Mouse (Mus musculus): ENCODE data around the gene Tbc1d10a. TPM values are rescaled to one million over a fixed set of nuclear protein-coding genes. Genes with fewer than 3 reads are reported as not detected.
"Not testable (repeated sequence)": the region's sequence is repeated elsewhere in the genome, so short reads cannot be mapped to it uniquely, and the experiment has no call there.

Gene Tbc1d10a
- polyA plus RNA-seq, 1 experiment from 2014 or later: 30.2 TPM

GRCm38 (mm10) chr11:4158676-4159075 lies 27.9 kb upstream of the Tbc1d10a start:
- H3K27me3 ChIP-seq: no peaks in the 10 kb centered on the region
- H3K4me1 ChIP-seq: peaks cover 38% of the 10 kb centered on the region
- no peak overlapping the region for H3K4me3 ChIP-seq
- no peaks in the 10 kb centered on the region for H3K9me3 ChIP-seq
- H3K27ac ChIP-seq (replicated peaks): no peak overlapping the region
- ATAC-seq (replicated peaks): no peak
- H3K36me3 ChIP-seq: peaks cover 21% of the 10 kb centered on the region
- 89% methylated on average over 3 of the region's 3 CpGs for WGBS
- no peak overlapping the region for H3K9ac ChIP-seq (replicated peaks)
- H3K4me2 ChIP-seq (replicated peaks): no peak overlapping the region

DNA sequence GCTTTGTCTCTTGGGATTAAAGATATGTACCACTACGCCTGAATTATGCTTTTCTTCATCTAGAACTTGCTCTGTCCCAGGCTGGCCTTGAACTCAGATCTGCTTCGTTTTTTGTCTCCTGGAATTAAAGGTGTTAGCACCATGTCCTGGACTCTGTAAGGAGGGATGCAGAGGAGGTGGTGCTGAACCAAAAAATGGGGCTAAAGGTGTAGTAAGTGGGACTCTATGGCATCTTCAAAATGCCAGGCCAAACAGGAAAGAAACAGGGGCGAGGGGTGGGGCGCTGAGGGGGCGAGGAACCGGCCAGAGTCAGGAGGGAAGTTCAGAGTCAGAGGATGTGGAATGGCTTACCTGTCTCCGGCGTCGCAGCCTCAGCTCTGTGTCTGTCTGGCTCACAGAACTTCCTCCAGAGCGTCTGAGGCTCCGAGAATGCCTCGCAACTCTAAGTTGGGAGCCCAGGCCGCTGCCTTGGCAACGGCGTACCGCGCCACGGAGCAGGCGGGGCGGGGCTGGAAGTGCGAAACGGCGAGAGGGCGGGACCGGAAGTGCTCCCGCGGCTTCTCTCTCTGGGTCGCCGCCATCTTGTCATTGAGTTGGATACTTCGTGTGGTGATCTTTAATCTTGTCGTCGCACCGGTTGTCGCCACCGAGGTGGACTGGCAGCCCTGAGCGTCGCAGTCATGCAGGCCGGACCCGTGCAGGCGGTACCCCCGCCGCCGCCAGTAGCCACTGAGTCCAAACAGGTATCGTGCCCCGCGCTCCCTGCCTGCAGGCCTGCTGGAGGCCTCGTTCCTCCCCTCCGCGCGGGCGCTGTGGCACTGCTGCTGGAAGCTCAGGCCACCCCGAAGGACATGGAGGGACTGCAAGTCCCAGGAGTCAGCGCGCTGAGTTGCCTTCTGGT lies 26.5 kb upstream of the Tbc1d10a start, which contains the start of the genes Ccdc157 and Sf3a1:
Gene Ccdc157 (minus strand): TSS at position 486 of the 901 bp plus-strand sequence.
Gene Sf3a1 (plus strand): TSS at position 543 of the 901 bp plus-strand sequence.
- 2% methylated on average over 54 of the region's 54 CpGs for whole genome bisulfite sequencing
- Histone ChIP-seq H3K27me3 (no peaks in the 10 kb centered on the region), H3K9me3 (no peaks in the 10 kb centered on the region), H3K4me3 (peak within 1 kb of the TSS; percentile 56), H3K27ac (replicated peaks) (peak within 1 kb of the TSS; percentile 85), H3K4me2 (replicated peaks) (peak within 1 kb of the TSS; percentile 91), H3K4me1 (peaks cover 46% of the 10 kb centered on the region), H3K36me3 (peaks cover 34% of the 10 kb centered on the region), H3K9ac (replicated peaks) (peak within 1 kb of the TSS; percentile 60)
- ATAC-seq (replicated peaks): peak; percentile 98

DNA sequence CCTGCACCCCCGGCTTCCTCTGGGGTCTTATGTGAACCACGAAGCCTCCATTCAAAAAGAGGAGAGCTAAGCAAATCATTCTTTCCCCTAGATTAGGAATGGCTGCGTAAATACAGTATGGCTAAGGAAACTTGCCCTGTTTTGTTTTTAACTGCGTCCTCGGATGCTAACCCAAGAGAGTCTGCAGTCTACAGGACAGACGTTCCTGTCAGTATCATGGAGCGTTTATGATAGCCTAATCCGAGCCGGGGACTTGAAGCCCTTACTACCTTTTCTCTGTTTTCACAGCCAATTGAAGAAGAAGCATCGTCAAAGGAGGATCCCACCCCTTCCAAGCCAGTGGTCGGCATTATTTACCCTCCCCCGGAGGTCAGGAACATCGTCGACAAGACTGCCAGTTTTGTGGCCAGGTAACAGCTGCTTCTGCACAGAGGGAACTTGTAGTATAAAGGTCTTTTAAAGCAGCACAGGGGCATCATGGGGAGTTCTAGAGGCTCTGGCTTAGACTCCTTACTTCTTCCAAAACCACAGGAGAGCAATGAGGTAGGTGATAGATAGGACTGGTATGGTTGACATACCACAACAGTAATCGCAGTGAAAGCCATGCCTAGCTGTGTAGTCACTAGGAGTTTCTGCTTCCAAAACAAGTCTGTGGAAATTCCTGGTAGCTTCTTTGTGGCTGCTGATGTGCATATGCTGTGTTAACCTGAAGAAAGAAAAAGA lies 25.7 kb upstream of the Tbc1d10a start:
- 7% methylated on average over 15 of the region's 15 CpGs for WGBS
- Histone ChIP-seq H3K27me3 (no peaks in the 10 kb centered on the region), H3K9me3 (no peaks in the 10 kb centered on the region), H3K27ac (replicated peaks) (peak overlapping the region; percentile 85), H3K36me3 (peaks cover 42% of the 10 kb centered on the region), H3K9ac (replicated peaks) (peak overlapping the region; percentile 60), H3K4me3 (peak overlapping the region; percentile 56), H3K4me2 (replicated peaks) (peak overlapping the region; percentile 91), H3K4me1 (peaks cover 46% of the 10 kb centered on the region)
- no peak; the same call in 1 of the 2 replicates for ATAC-seq (replicated peaks)

DNA sequence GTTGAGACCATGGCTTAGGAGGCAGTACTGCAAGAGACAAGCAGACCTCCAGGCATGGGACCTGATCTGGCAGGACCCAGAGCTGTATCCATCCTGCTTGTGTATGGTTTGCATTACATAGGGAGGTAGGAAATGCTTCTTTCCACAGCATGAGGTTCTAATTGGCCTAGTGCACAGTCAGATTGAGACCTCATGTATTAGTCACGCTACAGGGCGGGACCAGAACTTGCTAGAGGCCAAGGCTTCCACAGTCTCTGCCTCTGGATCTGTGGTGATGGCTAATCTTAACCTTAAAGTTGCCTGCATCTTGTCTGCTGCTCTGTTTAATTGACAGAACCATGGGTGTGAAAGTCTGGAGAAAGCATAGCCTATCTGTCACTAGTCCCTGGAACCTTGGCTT lies 21.9 kb upstream of the Tbc1d10a start:
- no peak overlapping the region; the same call in 1 of the 2 replicates for H3K9ac ChIP-seq (replicated peaks)
- H3K36me3 ChIP-seq: peaks cover 78% of the 10 kb centered on the region
- H3K4me1 ChIP-seq: peaks cover 39% of the 10 kb centered on the region
- WGBS: 95% methylated on average over 2 of the region's 2 CpGs
- H3K4me2 ChIP-seq (replicated peaks): no peak overlapping the region
- no peaks in the 10 kb centered on the region for H3K9me3 ChIP-seq
- H3K4me3 ChIP-seq: no peak overlapping the region
- ATAC-seq (replicated peaks): no peak
- no peak overlapping the region for H3K27ac ChIP-seq (replicated peaks)
- H3K27me3 ChIP-seq: no peaks in the 10 kb centered on the region

DNA sequence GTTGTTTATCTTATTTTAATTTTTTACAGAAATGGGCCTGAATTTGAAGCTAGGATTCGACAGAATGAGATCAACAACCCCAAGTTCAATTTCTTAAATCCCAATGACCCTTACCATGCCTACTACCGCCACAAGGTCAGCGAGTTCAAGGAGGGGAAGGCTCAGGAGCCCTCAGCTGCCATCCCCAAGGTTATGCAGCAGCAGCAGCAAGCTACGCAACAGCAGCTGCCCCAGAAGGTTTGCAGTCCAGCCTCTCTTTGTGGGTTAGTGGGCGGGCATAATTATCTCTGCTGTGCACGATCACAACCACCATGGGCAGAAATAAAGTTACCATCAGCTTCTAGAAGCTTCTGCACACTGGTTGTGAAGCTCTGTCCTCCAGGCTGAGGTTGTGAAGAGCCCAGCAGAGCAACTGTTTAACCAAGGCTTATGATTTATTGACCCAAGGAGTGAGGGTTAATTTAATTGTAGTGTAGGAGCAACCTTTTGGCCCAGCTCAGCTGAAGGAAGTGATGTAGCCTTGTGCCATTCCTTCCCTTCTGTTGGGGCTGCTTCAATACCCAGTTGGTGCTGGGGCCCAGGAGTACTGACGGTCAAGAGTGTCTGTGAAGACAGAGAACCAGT lies 20.0 kb upstream of the Tbc1d10a start:
- Histone ChIP-seq H3K9me3 (no peaks in the 10 kb centered on the region), H3K4me1 (peaks cover 28% of the 10 kb centered on the region), H3K9ac (replicated peaks) (no peak overlapping the region), H3K27ac (replicated peaks) (no peak overlapping the region), H3K4me2 (replicated peaks) (no peak overlapping the region), H3K36me3 (peaks cover 92% of the 10 kb centered on the region), H3K27me3 (no peaks in the 10 kb centered on the region), H3K4me3 (no peak overlapping the region)
- ATAC-seq (replicated peaks): no peak
- WGBS: 93% methylated on average over 7 of the region's 7 CpGs

GRCm38 (mm10) chr11:4174586-4174985 lies 12.0 kb upstream of the Tbc1d10a start:
- Histone ChIP-seq H3K36me3 (peaks cover 99% of the 10 kb centered on the region), H3K4me3 (no peak overlapping the region), H3K4me2 (replicated peaks) (no peak overlapping the region), H3K27me3 (no peaks in the 10 kb centered on the region), H3K9me3 (no peaks in the 10 kb centered on the region), H3K27ac (replicated peaks) (no peak overlapping the region), H3K9ac (replicated peaks) (no peak overlapping the region), H3K4me1 (no peaks in the 10 kb centered on the region)
- no peak for ATAC-seq (replicated peaks)
- 89% methylated on average over 5 of the region's 5 CpGs for WGBS

DNA sequence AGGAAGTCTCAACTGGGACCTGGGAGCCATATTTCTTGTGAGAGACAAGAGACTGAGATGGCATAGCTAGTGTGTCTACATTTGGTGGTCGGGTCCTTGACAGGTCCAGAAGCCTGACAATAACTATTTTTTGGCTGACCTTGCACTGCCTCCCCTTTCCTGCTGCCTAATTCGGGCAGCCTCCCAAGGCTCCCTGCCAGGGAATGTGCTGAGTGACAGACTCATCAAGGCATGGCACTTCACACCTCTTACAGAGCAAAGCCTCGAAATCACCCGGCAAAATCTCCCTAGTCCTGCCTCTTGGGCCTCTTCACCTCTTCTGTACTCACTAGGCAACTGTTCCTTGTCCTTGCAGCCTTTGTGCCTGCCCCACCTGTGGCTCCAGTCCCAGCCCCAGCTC lies 8.9 kb upstream of the Tbc1d10a start:
- Histone ChIP-seq H3K27ac (replicated peaks) (no peak overlapping the region), H3K36me3 (peaks cover 98% of the 10 kb centered on the region), H3K4me2 (replicated peaks) (no peak overlapping the region), H3K9me3 (no peaks in the 10 kb centered on the region), H3K4me1 (no peaks in the 10 kb centered on the region), H3K27me3 (no peaks in the 10 kb centered on the region), H3K9ac (replicated peaks) (no peak overlapping the region), H3K4me3 (no peak overlapping the region)
- 74% methylated on average over 4 of the region's 4 CpGs for WGBS
- ATAC-seq (replicated peaks): no peak

DNA sequence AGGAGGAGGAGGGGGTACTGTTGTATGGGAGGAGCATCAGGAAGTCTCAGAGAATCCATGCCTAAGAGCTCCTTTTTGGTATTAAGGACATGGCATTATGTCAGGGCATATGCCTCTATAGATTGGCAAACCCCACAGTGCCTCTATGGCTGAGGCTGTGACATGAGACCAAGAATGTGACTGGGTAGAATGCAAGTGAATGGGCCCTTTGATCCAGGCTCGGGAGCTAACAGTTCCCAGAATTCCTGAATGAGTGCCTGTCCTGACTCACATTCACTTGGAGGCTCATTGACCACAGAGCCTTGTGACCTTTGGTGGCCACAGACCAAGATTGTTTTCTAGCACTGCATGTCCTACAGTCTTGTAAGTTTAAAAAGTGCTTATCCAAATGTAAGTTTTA lies 4.5 kb upstream of the Tbc1d10a start:
- H3K9me3 ChIP-seq: no peaks in the 10 kb centered on the region
- H3K9ac ChIP-seq (replicated peaks): no peak overlapping the region
- H3K27ac ChIP-seq (replicated peaks): 0 out of 2 replicates have a peak overlapping the region, but pooled peaks have one; percentile 15
- no peak overlapping the region for H3K4me2 ChIP-seq (replicated peaks)
- 10% methylated on average over 1 of the region's 1 CpGs for WGBS
- peaks cover 62% of the 10 kb centered on the region for H3K36me3 ChIP-seq
- peaks cover 11% of the 10 kb centered on the region for H3K4me1 ChIP-seq
- H3K4me3 ChIP-seq: no peak overlapping the region
- ATAC-seq (replicated peaks): no peak
- no peaks in the 10 kb centered on the region for H3K27me3 ChIP-seq

DNA sequence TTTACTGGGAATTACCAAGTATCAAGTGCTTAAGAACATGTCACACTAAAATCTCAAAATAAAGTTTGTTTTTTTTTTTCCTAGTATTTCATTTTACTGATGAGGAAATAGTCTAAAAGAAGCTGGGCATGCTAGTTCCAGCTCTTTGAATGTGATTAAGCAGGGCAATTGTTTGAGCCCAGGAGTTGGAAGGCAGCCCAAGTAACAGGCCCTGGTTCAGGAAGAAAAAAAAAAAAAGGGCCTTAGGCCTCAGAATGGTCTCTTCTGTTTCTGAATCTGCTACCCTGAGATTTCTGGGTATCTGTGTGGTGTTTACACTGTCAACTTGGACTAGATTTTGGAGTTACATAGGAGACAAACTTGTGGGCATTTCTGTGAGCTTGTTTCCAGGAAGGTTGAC lies 3.1 kb upstream of the Tbc1d10a start:
- ATAC-seq (replicated peaks): no peak
- Histone ChIP-seq H3K9me3 (no peaks in the 10 kb centered on the region), H3K27ac (replicated peaks) (peak overlapping the region; percentile 23; the same call in 1 of the 2 replicates), H3K4me2 (replicated peaks) (no peak overlapping the region), H3K4me3 (no peak overlapping the region), H3K27me3 (no peaks in the 10 kb centered on the region), H3K9ac (replicated peaks) (no peak overlapping the region), H3K36me3 (peaks cover 47% of the 10 kb centered on the region), H3K4me1 (peaks cover 20% of the 10 kb centered on the region)

- WGBS: 70% methylated on average over 4 of the region's 4 CpGs
- Histone ChIP-seq H3K9ac (replicated peaks) (no peak overlapping the region), H3K4me1 (peaks cover 20% of the 10 kb centered on the region), H3K9me3 (no peaks in the 10 kb centered on the region), H3K27ac (replicated peaks) (no peak overlapping the region), H3K36me3 (peaks cover 38% of the 10 kb centered on the region), H3K4me3 (no peak overlapping the region), H3K4me2 (replicated peaks) (no peak overlapping the region), H3K27me3 (no peaks in the 10 kb centered on the region)
- no peak for ATAC-seq (replicated peaks)
Measured at GRCm38 (mm10) chr11:4184251-4184952, 2.2 kb upstream of the Tbc1d10a start.

- WGBS: 90% methylated on average over 6 of the region's 6 CpGs
- ATAC-seq (replicated peaks); H3K27me3 ChIP-seq; H3K4me2 ChIP-seq (replicated peaks); H3K4me3 ChIP-seq; H3K27ac ChIP-seq (replicated peaks); H3K9ac ChIP-seq (replicated peaks); H3K9me3 ChIP-seq: not testable (repeated sequence)
- Histone ChIP-seq H3K4me1 (peaks cover 24% of the 10 kb centered on the region), H3K36me3 (peaks cover 27% of the 10 kb centered on the region)
Measured at GRCm38 (mm10) chr11:4185480-4185879, 1.1 kb upstream of the Tbc1d10a start.

Data from forebrain, embryonic 15.5 days (tissue).